Mouse (Mus musculus): ENCODE data around the gene Katnal1. TPM values are rescaled to one million over a fixed set of nuclear protein-coding genes. Genes with fewer than 3 reads are reported as not detected.

Katnal1 gene
- total RNA-seq, 2 experiments from 2014 or later = 10.7 to 10.8 TPM

DNA sequence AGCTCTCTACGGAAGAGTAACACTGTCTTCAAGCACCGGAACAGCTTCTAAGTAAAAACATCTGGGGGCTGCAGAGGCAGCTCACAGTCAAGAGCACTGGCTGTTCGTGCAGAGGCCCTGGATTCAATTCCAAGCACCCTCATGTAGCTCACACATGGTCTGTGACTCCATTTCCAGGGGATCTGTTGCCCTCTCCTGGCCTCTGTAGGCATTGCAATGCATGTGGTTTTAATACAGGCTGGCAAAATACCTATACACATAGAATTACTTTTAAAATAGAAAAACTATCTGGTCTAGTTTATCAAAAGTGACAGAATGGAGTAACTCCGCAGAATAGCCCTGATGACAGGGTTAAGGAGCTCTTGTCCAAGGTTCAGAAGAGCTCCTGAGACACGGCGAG lies 49.9 kb downstream of the Katnal1 start:
- DNase-seq = peak in 1 of 2 experiments; percentile 34

DNA sequence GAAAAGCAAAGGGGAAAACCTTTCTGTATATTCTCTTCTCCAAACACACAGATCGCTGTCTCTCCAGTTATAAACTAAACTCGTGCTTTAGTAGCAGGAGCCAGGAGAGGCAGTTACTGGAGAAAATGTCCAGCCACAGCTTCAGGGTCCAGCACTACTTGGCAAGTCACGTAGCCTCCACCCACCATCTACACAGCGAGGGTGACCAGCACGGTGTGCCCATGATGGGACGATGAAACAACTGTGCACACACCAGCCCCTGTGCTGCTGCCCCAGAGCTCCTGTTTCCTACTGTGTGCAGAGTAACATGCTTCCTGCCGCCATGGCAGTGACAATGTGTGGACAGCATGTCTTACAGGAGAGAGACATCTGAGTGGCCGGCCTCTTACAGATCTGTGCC lies 56.0 kb downstream of the Katnal1 start:
- DNase-seq = no peak

DNA sequence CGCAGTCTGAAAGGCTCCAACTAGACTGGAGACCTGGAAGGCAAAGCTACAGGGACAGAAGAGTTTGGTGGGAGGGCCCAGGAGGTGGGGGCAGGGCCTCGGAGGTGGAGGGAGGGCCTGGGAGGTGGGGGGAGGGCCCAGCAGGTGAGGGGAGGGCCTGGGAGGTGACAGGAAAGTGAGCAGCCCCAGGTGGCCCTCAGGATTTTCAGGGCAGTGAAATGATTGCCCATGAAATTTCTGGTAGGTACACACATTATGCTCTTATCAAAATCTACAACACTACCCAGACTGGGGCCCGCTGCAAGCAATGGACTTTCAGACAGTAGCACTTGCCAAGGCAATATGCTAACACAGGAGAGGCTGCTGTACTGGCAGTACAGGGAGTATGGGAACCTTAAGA lies 59.5 kb downstream of the Katnal1 start:
- DNase-seq = no peak

DNA sequence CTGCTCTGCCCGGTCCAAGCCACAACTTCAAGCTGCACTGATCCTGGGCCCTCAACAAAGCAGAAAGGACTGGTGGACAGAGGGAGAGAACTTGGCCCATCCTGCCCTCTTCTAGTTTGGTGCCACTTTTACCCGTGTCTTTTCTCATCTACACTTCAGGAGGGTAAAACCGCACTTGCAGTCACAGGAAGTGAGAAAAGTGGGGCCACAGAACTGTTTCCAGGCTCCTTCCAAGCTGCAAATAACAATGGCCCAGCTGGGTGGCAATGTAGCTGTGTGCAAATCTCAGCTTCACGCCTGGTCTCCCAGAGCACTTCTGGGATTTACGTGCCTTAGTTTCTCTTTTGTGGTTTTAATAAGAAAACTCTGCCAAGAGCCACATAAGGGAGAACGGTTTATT lies 61.4 kb downstream of the Katnal1 start:
- DNase-seq = no peak

DNA sequence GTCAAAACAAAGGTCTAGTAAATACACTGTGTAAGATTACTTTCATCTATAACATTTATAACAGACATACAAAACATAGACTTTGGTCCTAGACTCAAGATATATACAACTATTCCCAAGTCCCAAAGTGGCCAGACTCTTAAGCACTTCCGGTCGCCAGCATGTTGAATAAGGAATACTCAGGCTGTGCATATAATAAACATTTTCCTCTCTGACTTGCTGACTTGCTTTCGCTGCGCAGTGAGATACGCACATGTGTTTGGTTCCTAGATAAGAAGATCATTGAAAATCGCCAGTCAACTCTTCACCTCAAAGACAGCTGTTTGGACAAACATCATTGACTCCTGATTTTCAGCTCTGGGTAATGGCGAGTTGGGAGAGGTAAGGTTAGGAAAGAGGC lies 61.9 kb downstream of the Katnal1 start:
- no peak for DNase-seq

DNA sequence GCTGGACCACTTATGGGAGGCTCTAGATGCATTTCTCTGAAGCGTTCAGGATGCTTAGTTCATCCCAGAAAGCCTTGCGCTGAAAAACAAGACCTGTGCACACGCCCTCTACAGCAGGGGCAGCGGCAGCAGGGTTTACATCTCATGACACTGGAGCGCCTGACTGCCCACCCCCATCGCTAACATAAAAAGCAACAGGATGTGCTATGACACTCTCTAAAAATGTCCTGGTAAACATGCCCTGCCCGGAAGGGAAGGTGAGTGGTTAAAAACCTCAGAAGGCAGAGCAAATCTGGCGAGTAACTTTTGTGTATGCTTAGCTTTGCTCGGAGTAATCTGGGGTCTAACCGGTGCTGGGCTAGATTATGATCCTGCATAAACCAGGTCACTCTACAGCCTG lies 62.5 kb downstream of the Katnal1 start:
- peak in 1 of 2 experiments; percentile 10 for DNase-seq

DNA sequence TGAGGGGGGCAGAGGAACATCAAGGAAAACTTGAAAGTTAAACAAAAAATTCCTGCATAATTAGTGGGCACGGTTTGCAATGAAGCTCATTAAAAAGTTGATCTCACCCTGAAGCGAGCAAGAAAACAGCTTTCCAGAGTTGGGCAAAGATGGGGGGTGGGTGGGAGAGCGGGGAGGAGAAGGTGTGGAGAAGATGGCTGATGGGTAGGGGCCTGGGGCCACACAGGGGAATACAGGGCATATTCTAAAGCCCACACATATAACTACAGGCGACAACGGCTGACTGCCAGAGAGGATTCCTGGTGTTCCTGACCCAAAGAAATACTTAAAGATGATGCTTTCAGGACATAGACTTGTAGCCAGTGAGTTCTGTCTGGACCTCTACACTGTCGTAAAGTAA lies 65.7 kb downstream of the Katnal1 start:
- no peak for DNase-seq

DNA sequence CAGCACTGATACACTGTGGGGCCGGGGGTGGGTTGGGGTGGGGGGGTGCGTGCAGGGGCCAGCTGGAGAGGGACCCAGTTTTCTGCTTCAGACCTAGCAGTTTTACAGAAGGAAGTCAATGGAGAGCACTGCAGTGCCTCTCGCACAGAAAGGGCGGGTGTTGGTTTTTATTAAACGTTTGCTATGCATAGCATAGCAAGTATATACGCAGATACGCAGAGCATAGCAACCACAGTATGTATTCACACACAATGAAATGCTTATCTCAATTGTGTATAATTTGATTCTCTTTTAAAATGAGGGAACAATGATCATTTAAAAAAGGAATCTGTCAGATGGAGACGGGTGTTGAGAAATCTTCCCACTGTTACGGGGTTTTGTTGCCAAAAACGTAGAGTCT lies 66.3 kb downstream of the Katnal1 start:
- no peak for DNase-seq

DNA sequence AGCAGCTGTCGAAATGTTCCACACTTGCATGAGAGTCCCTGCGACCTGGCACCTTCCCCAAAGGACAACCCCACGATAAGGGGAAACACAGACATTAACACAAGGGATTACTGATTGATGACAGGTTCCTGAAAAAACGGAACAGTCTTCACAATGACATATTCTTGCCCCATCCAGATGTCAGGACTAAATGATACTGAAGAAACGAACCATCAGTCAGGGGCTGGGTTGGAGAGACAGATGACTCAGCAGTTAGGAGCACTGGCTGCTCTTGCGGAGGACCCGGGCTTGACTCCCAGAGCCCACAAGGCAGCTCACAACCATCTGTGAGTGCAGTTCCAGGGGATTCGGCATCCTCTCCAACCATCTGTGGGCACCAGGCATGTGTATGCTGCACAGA lies 67.0 kb downstream of the Katnal1 start:
- DNase-seq = no peak

DNA sequence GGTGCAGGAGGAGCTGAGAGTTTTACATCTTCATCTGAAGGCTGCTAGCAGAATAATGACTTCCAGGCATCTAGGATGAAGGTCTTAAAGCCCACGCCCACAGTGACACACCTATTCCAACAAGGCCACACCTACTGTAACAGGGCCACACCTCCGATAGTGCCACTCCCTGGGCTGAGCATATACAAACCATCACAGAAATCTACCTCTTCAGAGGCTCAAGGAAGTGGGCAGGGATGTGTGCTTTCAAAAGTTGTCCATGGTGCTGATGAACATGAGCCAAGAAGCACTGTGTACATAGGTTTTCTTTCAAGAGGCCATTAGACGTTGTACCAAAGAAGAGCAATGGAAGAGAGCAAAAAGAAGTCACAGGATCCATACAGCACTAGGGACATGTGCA lies 71.6 kb downstream of the Katnal1 start:
- no peak for DNase-seq

DNA sequence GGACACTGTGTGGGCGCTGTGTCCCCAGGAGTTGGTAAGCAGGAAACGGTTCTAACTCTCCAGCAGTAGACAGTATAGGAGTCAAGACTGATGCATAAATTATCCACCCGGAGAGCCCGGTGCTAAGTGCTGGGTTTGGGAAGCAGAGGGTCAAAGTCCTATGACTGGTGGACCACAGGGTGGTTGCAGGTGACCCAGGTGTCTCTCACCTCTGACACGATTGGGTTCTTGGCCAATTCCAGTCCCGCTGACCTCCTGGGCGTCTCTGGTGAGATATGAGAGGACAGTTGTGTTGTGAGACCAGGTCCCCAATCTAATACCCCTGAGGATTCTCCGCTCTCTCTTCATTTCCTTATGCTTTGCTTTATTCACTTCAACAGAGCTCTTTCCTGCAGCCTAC lies 74.1 kb downstream of the Katnal1 start:
- no peak for DNase-seq

DNA sequence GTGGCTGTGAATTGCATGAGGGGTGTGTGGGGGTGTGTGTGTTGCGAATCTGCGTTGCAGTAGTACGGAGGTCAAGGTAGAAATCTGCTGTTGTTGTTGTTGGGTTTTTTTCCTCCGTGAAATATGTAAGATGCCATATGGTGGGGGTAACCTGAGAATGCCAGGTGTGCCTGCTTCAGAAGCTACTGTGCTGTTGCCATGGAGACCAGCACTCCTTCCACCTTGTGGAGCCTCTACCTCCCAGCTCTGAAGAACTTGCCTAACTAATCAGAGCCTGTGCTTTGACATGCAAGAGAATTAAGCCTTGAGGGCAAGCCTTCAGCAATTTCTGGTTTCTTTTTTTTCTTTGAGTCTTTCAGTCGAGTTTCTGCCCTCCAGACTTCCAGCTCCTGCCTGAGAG lies 75.0 kb downstream of the Katnal1 start:
- no peak for DNase-seq

DNA sequence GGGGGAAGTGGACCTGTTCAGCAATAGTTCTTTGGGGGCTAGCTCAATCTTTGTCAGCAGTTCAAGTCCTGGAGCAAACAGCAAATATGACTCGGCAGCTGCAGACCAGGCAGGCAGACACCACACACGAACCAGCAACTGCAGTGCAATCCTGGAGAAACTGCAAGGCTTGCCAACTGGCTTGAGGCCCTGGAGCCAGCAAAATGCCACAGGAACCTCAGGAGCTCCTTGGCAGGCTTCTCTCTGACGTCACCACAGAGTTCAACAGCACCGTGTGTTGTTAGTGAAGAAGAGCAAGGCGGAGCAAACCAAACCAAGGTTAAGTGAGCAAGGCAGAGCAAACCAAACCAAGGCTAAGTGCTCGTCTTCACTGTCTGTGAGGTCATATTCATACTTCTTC lies 79.6 kb downstream of the Katnal1 start:
- DNase-seq = no peak

DNA sequence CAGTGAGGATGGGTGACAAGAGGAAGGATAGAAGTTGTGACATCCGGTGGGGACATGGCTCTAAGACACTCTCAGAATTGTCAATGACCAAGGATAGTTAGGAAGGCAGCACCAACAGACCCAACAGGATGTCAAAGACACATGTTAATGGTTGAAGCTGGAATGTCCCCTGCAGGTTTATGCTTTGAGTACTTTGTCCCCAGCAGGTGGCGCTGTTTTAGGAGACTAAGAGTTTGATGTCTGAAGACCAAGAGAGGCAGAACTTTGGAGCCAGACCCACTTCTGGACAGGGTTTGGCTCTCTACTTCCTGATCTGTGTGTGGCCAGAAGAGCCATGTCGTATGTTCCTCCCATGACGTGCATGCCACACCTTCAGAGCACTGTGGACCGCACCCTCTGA lies 82.1 kb downstream of the Katnal1 start:
- DNase-seq = no peak

DNA sequence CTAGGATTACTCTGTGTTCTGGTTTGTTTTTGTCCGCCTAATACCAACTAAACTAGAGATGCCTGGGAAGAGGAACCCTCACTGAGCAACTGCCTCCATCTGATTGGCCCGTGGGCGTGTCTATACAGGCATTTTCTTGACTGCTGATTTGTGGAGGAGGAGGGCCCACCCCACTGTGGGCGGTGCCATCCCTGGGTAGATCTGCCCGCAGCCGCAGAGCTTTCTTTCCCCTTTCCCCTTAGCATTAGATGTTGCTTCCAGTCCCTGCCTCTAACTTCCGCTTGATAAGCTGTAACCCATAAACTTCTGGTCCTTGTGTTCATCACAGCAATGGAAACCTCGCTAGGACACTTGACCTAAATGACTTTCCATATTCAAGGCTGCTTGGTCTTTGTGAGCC lies 92.1 kb downstream of the Katnal1 start:
- no peak for DNase-seq

DNA sequence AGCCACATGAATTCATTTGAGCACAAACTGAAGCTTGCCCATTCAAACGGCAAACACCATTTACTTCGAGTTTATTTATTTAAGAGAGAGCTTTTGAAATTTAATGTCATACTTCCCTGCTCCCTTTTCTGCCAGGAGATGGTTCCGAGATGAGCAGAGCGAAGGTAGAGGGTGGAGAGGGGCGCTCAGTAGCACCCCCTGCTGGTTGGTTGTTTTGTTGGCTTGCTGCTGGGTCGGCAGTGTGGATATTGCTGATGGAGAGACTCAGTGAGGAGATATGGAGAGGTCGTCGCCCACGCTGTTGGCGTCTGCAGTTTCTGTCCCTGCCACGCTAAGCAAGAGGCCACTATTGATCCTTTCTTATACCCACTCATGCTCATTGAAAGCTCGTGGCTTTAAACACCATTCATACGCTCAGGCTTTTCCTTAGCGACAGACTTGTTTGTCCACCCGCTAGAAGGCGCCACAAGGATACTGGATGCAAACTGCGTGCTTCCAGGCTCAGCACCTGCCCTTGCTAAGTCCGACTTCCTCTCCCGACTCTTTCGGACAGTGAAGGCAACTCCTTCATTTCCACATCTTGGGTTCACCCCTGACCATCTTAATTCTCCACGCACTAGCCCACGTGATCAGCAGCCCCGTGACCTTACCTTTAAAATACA lies 97.4 kb downstream of the Katnal1 start:
- peak; percentile 64 to 82 for DNase-seq

DNA sequence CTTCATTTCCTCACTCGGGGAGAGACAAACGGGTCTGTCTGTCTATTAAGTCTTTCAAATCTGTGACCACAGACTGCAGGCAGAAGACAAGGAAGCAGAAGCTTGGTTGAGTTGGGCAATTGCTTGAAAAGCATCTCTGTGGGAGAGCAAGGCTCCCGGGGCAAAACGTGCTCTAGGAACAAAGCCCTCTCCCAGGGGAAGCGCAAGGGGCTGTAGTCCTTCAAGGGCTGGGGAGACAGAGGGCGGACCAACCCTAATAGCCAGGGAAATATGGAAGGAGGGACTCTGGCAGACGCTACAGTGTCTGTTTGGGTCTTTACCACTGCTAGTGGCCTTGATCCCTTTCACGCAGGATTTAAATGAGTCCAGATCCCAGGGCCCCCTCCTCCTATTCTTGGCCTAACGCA lies 98.0 kb downstream of the Katnal1 start:
- DNase-seq = peak in 1 of 2 experiments; percentile 18

DNA sequence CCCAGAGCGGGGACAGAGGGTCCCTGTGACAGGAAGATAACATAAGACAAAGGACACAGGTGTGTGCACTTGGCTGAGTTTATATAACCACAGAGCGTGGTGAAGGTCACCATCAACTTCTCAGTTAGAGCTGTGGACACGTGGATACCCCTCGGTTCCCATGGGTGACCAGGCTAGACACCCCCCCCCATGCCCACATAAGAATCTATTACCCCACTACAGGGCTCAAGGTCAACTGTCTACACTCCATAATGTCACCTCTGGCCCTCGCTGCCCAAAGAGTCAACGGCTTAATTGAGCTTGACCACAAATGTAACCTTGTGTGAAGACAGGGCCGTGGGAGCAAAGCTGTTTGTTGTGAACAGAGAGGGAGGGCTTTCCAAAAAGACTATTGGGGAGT lies 103.4 kb downstream of the Katnal1 start:
- DNase-seq = no peak

DNA sequence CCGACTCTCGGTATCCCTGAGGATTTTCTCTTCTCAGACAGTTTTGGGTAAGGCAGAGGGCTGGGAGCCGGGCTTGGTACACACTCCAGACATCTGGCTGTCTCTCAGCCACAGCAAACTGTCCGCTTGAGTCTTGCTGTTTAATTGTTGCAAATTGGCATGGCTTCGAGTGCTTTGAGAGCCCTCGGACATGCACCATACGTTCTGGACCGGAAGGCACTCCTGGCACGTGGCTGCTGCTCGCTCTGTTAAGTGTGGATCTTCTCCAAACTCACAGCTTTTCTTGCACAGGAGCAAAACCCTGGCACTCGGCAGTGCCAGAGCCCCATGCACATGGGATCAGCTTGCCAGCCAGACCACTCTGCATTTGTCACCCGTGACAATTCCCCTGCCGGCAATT lies 106.3 kb downstream of the Katnal1 start:
- DNase-seq = no peak

Other genes starting within 250 kb of the Katnal1 start
- gene Gm42791, start 65.8 kb upstream of the Katnal1 start, total RNA-seq (2021) = 1 to 10 TPM; 2.7 to 5.3 TPM

All from heart, adult 18-20 months (tissue).